Mouse (Mus musculus): ENCODE data around the gene AC161166.1. TPM values are rescaled to one million over a fixed set of nuclear protein-coding genes. Genes with fewer than 3 reads are reported as not detected.

AC161166.1 gene
- total and polyA plus RNA-seq, 3 experiments, result 0.08 TPM; not detected in 2

DNA sequence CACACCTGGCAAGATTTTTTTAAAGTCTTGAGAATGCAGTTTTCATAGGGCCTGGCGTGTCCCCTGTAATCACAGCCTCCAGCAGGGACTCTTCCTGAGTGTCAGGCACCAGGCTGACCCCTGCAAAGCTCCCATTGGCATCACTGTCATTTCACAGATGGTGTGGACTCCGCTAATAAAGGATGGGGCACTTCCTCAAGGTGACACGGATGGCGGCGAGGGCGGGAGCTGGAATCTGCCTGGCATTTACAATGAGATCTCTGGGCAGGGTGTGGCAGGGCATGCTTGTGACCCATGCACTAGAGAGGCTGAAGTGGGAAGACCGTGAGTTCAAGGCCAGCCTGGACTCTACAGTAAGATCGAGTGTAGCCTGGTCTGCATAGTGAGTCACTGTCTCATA lies 24.0 kb downstream of the AC161166.1 start:
- no peaks in the 10 kb centered on the region for H3K9me3 ChIP-seq (replicated peaks; ENCODE audit: low read length)
- H3K36me3 ChIP-seq (replicated peaks in 1 of 2; ENCODE audit: control insufficient read depth in 1 of 2, insufficient read depth in 1 of 2, low read length in 1 of 2), result no peaks in the 10 kb centered on the region
- no peak for TF ChIP-seq USF2 (conservative IDR thresholded peaks at IDR 0.05; ENCODE audit: low read depth, low read length)
- TF ChIP-seq MYC (IDR thresholded peaks at IDR 0.05; ENCODE audit: low read depth, low read length), result no peak
- TF ChIP-seq HCFC1 (IDR thresholded peaks at IDR 0.05; ENCODE audit: low read depth, low read length), result no peak
- no peak for TF ChIP-seq ZNF384 (IDR thresholded peaks at IDR 0.05; ENCODE audit: low read depth, low read length)
- no peak for TF ChIP-seq NELFE (IDR thresholded peaks at IDR 0.05; ENCODE audit: low read depth, low read length)
- no peak for TF ChIP-seq CHD2 (IDR thresholded peaks at IDR 0.05; ENCODE audit: low read length)
- no peak for TF ChIP-seq TBP (conservative IDR thresholded peaks at IDR 0.05; ENCODE audit: low read depth, low read length)
- TF ChIP-seq POLR2AphosphoS2 (IDR thresholded peaks at IDR 0.05; ENCODE audit: low read depth, low read length), result no peak
- TF ChIP-seq MXI1 (IDR thresholded peaks at IDR 0.05; ENCODE audit: low read depth, low read length), result no peak
- TF ChIP-seq POLR2A (IDR thresholded peaks at IDR 0.05; ENCODE audit: low read depth, low read length), result no peak
- no peak for TF ChIP-seq JUND (conservative IDR thresholded peaks at IDR 0.05; ENCODE audit: low read depth, low read length)
- TF ChIP-seq CHD1 (IDR thresholded peaks at IDR 0.05; ENCODE audit: low read depth, low read length), result no peak
- no peak for TF ChIP-seq TCF12 (IDR thresholded peaks at IDR 0.05; ENCODE audit: low read depth, low read length)
- no peak for TF ChIP-seq ZC3H11A (IDR thresholded peaks at IDR 0.05; ENCODE audit: low read depth, low read length)
- no peak for TF ChIP-seq UBTF (IDR thresholded peaks at IDR 0.05; ENCODE audit: low read depth, low read length)
- TF ChIP-seq MAZ (IDR thresholded peaks at IDR 0.05; ENCODE audit: low read depth, low read length), result no peak
- no peak for TF ChIP-seq ETS1 (conservative IDR thresholded peaks at IDR 0.05; ENCODE audit: low read depth, low read length)
- no peak for TF ChIP-seq RCOR1 (conservative IDR thresholded peaks at IDR 0.05; ENCODE audit: low read depth, low read length)
- H3K4me2 ChIP-seq (ENCODE audit: insufficient read depth, low read depth, poor library complexity, severe bottlenecking), result no peak overlapping the region
- no peak for DNase-seq (ENCODE audit: extremely low read depth)
- in situ Hi-C loops (cut with MboI; ENCODE audit: low pct_ligation_motif_present, low pct_unique_long_range_greater_than_20kb, low sequenced_read_pairs) (no loop called here), dilution Hi-C loops (cut with MboI; ENCODE audit: extremely low pct_ligation_motif_present, extremely low pct_unique_long_range_greater_than_20kb, low sequenced_read_pairs) (no loop called here)
- H3K4me1 ChIP-seq (ENCODE audit: control insufficient read depth in 1 of 2, insufficient read depth in 2 of 2), result peaks cover 3 to 15% of the 10 kb centered on the region in 2 experiments; a peak in 3 of 4 replicates
- H3K9ac ChIP-seq (ENCODE audit: insufficient read depth, low read depth), result no peak overlapping the region
- H3K79me2 ChIP-seq (replicated peaks; ENCODE audit: control insufficient read depth, extremely low read depth, insufficient read depth, poor library complexity, severe bottlenecking), result no peaks in the 10 kb centered on the region
- H3K4me3 ChIP-seq (replicated peaks in 1 of 3; ENCODE audit: low read depth in 2 of 3, low read length in 2 of 3, poor library complexity in 1 of 3), result no peak overlapping the region
- H3K27me3 ChIP-seq (replicated peaks), result peaks cover 52% of the 10 kb centered on the region
- H3K27ac ChIP-seq (ENCODE audit: insufficient read depth, low read depth), result no peak overlapping the region

DNA sequence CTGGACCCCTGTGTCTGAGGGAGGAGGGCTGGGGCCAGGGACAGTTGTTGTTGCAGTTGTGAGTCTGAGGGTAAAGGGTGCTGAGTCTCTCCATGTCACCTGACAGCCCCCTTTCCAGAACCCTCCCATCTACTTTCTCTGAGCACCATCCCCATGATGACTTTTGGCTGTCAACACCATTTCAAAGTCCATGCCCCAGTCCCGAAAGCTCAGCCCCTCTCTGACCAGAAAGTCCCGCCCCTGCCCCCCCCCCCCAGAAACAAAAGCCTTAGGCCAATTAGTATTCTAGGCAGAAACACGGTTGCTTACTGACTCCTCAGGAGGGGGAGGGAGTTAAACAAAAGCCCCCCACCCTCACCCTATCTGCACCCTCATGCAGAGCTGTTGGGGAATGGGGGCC lies 24.9 kb downstream of the AC161166.1 start:
- dilution Hi-C loops (cut with MboI; ENCODE audit: extremely low pct_ligation_motif_present, extremely low pct_unique_long_range_greater_than_20kb, low sequenced_read_pairs), result no loop called here
- Histone ChIP-seq H3K9ac (ENCODE audit: insufficient read depth, low read depth) (no peak overlapping the region), H3K4me1 (ENCODE audit: control insufficient read depth in 1 of 2, insufficient read depth in 2 of 2) (peaks cover 3 to 15% of the 10 kb centered on the region in 2 experiments; a peak in 3 of 4 replicates), H3K36me3 (replicated peaks in 1 of 2; ENCODE audit: control insufficient read depth in 1 of 2, insufficient read depth in 1 of 2, low read length in 1 of 2) (no peaks in the 10 kb centered on the region), H3K4me2 (ENCODE audit: insufficient read depth, low read depth, poor library complexity, severe bottlenecking) (no peak overlapping the region), H3K9me3 (replicated peaks; ENCODE audit: low read length) (no peaks in the 10 kb centered on the region), H3K4me3 (replicated peaks in 1 of 3; ENCODE audit: low read depth in 2 of 3, low read length in 2 of 3, poor library complexity in 1 of 3) (no peak overlapping the region), H3K27me3 (replicated peaks) (peaks cover 61% of the 10 kb centered on the region), H3K27ac (ENCODE audit: insufficient read depth, low read depth) (no peak overlapping the region), H3K79me2 (replicated peaks; ENCODE audit: control insufficient read depth, extremely low read depth, insufficient read depth, poor library complexity, severe bottlenecking) (no peaks in the 10 kb centered on the region)
- in situ Hi-C loops (cut with MboI; ENCODE audit: low pct_ligation_motif_present, low pct_unique_long_range_greater_than_20kb, low sequenced_read_pairs), result no loop called here
- TF ChIP-seq RAD21 (IDR thresholded peaks at IDR 0.05; ENCODE audit: low read depth, low read length) (no peak), BHLHE40 (IDR thresholded peaks at IDR 0.05; ENCODE audit: low read depth, low read length) (no peak), IRF4 (IDR thresholded peaks at IDR 0.05; ENCODE audit: low read depth, low read length) (no peak), JUN (IDR thresholded peaks at IDR 0.05; ENCODE audit: insufficient read depth, low read depth, low read length) (no peak), SMC3 (IDR thresholded peaks at IDR 0.05; ENCODE audit: low read depth, low read length) (no peak), TCF12 (IDR thresholded peaks at IDR 0.05; ENCODE audit: low read depth, low read length) (no peak), MYC (IDR thresholded peaks at IDR 0.05; ENCODE audit: low read depth, low read length) (no peak), MAX (IDR thresholded peaks at IDR 0.05; ENCODE audit: low read length) (no peak), PAX5 (IDR thresholded peaks at IDR 0.05; ENCODE audit: low read length) (no peak), KAT2A (IDR thresholded peaks at IDR 0.05; ENCODE audit: insufficient replicate concordance, low read length) (no peak), JUND (conservative IDR thresholded peaks at IDR 0.05; ENCODE audit: low read depth, low read length) (no peak), SIN3A (IDR thresholded peaks at IDR 0.05; ENCODE audit: low read length) (no peak), POLR2AphosphoS2 (IDR thresholded peaks at IDR 0.05; ENCODE audit: low read depth, low read length) (no peak), EP300 (IDR thresholded peaks at IDR 0.05; ENCODE audit: low read length) (no peak), RCOR1 (conservative IDR thresholded peaks at IDR 0.05; ENCODE audit: low read depth, low read length) (no peak), ZKSCAN1 (IDR thresholded peaks at IDR 0.05; ENCODE audit: borderline replicate concordance, low read depth, low read length) (no peak)
- DNase-seq (ENCODE audit: extremely low read depth), result no peak
